Mouse (Mus musculus): ENCODE measurements around the gene Dab1.

GRCm38 (mm10) chr4:104643534-104644356, 1024.6 kb downstream of the Dab1 start:
- TF ChIP-seq POLR2A (IDR thresholded peaks at IDR 0.05; ENCODE audit: low read depth, low read length) (no peak), CTCF (IDR thresholded peaks at IDR 0.05; ENCODE audit: borderline replicate concordance, insufficient read depth, low read length) (no peak)

Data from embryonic fibroblast, embryonic 13.5 days (primary cell).